Mouse (Mus musculus) urinary bladder, postnatal 14 days (tissue): ENCODE measurements at regions not wholly inside any gene's neighbourhood (a gene's known extent, or its start where the extent isn't known, plus 50 kb on each side); places are given as distances from the start of the nearest gene placed in this dataset.
"Not testable (repeated sequence)": the region's sequence is repeated elsewhere in the genome, so short reads cannot be mapped to it uniquely, and the experiment has no call there.

Experiments
- DNase-seq: peaks from one replicate; pipeline ENCODE4 v3.0.0; 2021; ENCODE audit warnings: low spot score

DNA sequence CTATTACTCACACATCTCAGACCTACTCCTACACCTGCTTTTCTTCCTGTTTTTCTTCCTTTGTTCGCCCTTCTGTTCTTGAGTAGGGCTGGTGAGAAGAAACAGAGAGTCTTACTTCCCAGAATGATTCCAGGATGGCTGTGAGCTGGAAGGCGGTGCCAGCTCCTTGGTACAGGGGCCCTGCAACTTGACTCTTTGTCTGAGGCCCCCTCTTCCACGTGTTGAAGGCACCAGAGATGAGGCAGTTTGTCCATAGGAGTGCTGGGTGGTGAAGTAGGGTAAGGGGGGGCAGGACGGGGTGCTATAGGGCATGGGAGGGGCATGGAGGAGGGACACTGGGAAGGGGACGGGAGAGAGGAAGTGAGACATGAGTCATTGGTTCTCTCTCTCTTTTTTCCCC lies 60.8 kb downstream of the Dmrta2 start:
- no peak for DNase-seq

DNA sequence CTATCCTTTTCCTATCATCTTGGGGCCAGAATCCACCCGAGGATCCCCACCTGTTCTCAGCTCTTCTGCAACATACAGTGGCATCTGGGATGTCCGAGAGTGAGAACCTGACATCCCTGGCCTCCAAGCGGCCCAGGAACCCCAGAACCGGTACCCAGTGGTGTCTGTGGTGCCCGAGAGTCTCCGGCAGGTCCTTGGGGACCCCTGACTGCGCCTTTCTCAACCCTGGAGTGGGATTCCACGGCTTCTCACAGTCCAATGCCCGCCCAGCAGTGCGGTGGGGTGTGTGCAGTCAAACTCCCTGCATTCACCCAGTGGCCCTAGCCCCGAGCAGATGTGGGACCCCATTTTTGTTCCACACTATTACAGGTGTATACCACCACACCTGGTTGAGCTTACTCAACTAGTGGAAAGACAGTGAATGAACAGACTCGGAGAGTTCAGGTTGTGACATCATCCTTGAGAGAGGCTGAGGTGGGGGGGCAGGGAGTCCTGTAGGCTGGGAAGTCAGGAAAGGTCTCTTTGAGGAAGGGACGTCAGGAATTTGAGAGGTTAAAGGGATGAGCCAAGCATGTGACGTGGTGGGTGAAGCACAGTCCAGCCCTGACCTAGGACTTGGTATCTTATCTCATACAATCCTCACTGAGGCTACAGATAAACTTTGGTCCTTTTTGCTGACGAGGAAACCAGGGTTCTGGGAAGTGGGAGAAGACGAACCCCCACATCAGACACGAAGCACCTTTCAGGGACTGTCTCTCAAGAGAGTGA lies 67.2 kb downstream of the Dmrta2 start:
- DNase-seq = no peak

DNA sequence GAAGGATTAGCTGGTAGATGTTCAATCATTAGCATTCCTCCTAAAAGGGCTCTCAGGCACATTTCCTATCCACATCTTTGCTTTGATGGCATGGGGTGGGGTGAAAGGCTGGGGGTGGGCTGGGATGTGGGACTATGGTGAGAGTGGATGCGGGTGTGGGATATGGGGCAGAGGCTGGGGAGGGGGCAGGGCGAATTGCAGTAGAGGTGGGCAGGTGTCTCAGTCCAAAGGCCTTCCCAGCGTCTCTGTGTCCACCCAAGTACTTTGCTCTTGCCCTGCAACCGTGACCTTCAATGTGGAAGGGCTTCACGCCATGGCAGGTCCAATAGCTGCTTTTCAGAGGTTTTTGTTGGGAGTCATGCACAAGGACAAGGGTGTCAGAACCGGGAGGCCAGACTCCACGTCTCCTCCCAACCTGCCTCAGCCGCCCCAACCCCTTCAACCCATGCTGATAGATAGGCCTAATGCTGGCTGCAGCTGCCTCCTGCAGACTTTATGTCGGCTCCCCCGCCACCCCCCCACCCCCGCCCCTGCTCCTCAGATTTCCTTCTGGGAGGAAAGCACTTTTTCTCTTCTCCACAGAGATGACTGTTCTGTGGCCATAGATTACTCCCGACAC lies 67.9 kb downstream of the Dmrta2 start:
- DNase-seq = no peak

DNA sequence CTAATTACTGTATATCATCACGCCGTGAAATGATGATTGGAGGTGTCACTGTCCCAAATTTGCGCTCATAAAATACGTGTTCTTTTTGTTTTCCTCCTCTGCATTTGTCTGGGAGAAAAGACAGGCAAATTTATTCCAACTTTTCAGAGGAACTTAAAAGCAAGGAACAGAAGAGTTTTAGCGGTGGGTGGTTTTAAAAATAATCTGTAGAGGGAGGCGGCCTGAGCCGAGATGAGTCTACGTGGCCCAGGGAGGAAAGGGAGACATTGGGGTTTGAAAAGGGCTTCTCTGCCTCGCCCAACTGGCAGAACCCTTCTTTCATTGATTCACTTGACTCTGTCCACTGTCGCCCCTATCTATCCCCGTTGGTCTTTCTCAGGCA lies 68.4 kb downstream of the Dmrta2 start:
- DNase-seq = no peak

DNA sequence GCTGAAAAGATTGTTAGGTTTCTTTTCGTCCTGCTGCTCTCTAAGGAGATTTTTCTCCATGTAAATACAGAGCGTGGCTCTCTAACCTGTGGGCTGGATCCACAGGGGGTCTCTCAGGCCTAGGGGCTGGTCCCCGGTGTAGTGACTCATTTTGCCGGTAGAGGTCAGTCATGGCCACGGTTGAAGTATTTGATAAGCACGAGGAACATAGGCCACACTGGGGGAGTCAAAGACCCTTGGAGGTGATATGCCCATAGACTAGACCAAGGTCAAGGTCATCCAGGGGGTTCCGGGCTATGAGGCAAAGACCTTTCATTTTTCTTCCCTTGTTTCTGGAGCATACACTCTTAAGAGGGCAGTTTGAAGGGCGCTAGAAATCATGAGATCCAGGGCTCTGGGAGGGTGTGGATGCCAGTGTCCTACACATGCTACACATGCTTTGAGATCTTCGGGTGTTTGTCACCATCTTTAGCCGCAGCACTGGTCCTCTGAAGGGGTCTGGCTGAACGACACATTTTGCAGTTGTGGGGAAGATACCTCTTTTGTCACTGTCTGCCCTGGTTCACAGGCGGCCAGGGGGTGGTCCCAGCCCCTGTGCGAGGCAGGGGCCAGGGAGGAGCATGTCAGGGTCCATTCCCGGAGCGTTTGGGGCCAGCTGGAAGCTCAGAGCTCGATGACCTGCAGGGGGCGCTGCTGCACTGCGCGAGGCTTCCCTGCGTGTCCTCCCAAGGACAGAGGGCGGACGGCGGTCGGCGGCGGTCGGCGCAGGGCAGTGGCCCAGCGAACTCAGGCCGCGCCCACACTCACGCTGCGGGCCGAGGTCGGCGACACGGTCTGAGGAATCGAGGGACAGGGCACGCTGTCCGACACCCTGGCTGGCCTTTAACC lies 72.8 kb downstream of the Dmrta2 start:
- DNase-seq = peak; percentile 83

DNA sequence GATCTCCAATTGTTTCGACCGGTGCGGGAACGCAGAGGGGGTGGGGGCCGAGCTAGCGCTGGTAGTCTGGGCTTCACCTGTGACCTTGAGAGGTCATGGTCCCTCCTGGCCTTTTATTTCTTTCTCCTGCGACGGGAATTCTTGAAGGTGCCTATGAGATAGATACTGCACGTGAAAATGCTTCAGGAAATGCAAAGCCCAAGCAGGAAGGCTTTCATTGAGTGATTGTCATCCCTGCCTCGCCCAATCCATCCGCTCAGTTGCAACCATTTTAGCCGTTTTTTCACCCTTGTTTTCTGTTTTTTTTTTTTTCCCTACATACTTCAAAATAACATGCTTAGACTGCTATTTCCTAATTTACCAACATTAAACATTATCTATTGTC lies 73.4 kb downstream of the Dmrta2 start:
- DNase-seq = no peak

GRCm38 (mm10) chr4:110051872-110052271 lies 74.0 kb downstream of the Dmrta2 start:
- no peak for DNase-seq

DNA sequence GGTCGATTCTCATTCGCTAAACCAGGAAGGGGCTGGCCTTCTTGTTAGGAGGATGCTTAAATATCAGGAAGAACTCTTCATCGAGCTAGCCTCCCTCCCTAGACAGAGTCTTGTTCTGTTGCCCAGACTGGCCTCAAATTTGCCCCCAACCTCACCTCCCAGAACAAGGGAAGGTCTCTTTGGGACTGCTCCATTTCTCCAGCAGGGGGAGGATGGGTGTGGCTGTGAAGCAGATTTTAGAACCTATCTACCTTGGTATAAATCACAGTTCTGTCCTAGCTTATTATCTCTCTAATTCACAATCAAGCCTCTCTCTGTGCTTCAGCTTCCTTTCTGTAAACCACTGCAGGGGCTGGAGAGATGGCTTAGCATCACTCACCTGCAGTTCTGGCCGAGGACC lies 75.1 kb downstream of the Dmrta2 start:
- no peak for DNase-seq

DNA sequence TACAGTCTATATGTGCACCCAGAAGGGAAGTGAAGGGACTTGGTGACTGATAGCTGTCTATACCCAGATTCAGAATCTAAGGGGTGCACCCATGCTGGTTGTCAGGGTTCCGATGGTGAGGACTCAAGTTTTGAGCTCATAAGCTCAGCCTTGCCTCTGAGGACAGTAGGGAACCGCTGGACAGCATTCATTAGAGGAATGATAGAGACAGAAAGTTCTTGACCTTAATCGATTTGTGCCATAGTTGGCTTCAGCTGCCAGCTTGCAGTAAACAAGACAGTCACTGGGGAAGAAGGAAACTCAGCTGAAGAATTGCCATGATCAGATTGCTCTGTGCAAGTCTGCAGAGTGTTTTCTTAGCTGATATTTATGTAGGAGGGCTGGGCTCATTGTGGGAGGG lies 96.0 kb downstream of the Dmrta2 start:
- DNase-seq = no peak

- no peak for DNase-seq
Measured at GRCm38 (mm10) chr4:110083371-110083770, 105.5 kb downstream of the Dmrta2 start.

- peak; percentile 56 for DNase-seq
Measured at GRCm38 (mm10) chr4:110087570-110088247, 109.9 kb downstream of the Dmrta2 start.

- no peak for DNase-seq
Measured at GRCm38 (mm10) chr4:110093040-110093820, 115.4 kb downstream of the Dmrta2 start.

- no peak for DNase-seq
Measured at GRCm38 (mm10) chr4:110094541-110094940, 116.7 kb downstream of the Dmrta2 start.

- DNase-seq = no peak
Measured at GRCm38 (mm10) chr4:110095760-110096593, 118.1 kb downstream of the Dmrta2 start.

DNA sequence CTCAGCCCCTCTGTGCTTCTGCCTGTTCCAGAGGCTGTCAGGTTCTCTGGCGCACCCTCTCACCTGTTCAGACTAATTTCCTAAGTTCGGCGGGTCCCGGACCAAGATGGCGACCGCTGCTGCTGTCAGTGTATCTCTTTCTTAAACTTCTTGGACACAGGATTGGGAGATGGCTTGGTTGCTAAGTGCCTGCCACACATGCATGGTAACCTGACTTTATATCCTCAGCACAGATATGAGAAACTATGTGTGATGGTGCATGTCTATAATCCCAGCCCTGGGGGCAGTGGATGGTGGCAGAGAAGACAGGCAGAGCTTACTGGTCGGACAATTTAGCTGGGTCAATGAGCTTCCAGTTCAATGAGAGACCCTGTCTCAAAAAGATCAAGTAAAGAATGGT lies 126.3 kb downstream of the Dmrta2 start:
- DNase-seq = not testable (repeated sequence)

GRCm38 (mm10) chr4:110106620-110107243 lies 128.9 kb downstream of the Dmrta2 start:
- DNase-seq = no peak

- peak; percentile 19 for DNase-seq
Measured at GRCm38 (mm10) chr4:110119438-110119837, 141.6 kb downstream of the Dmrta2 start.

DNA sequence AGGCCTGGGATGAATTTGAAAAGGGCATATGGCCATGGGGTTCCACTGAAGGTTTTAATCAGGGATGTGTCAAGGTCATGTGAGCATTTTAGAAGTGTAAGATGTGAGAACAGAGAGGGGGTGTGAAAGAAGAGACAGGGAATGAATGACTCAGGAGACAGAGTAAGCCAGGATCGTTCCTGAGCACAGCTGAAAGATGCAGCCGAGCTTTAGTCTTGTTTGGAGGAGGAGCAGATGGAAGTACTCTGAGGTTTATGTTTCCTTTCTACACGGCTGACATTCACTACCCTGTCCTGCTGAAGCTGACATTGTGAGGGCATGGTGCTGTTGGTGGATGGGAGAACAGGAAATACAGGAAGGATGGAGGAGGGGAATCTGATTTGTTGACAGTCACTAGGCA lies 142.0 kb downstream of the Dmrta2 start:
- DNase-seq = no peak

DNA sequence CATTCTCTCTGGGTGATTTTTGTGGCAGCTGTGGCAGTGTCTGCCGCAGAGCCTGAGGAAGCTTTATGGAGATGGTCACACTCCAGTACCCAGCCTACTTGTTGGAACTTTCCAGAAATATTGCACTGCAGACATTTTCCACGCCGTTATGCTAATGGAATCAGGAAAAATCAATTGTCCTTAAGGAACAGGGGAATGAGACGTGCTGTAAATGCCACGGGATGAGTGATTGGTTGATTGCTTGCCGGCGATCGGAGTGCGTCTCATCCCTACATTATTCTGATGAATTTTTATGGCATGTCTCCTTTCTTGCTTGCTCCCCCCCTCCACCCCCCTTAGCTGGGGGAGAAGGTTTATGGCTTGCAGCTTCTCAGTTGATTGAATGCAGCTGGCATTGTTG lies 142.9 kb downstream of the Dmrta2 start:
- DNase-seq = no peak

DNA sequence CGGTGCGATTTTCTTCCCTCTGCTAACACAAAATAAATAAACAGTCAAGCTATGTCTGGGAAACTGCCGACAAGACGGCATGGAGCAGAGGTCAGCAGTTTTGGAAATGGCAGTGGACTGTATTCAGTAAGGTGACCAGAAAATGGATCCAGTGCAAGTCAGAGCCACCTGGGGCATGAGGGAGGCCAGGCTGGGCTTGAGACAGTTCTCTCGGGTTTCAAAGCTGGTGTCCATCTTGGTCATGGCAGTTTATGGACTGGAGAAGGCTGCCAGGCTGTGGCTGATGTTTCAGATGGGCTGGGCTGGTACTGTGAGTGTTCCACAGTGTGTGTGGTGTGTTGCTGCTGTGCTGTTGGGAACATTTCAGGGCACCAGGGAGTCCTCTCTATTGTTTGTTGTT lies 143.6 kb downstream of the Dmrta2 start:
- no peak for DNase-seq
